Mouse (Mus musculus) forebrain, postnatal 0 days (tissue): ENCODE measurements around the gene Rbpms2. TPM values are rescaled to one million over a fixed set of nuclear protein-coding genes. Genes with fewer than 3 reads are reported as not detected.

Source experiments
- ATAC-seq: fragments of 200-750 bp; cut with Nextera tagmentation; 2 replicates; pipeline ENCODE4 v1.8.0; 2017; ENCODE audit warnings: mild to moderate bottlenecking, moderate library complexity
- DNase-seq: peaks from one replicate; pipeline ENCODE4 v3.0.0-alpha.2; 2015
- H3K27ac ChIP-seq: fragments of 300-500 bp; sonication (generic); 2 replicates; pipeline ENCODE4 v1.5.1; 2014; ENCODE audit warnings: low read depth, mild to moderate bottlenecking, antibody characterized with exemption, low read length, moderate library complexity, mixed read lengths
- H3K27me3 ChIP-seq: fragments of 300-500 bp; sonication (generic); 2 replicates; pipeline ENCODE4 v1.6.1; 2014; ENCODE audit warnings: mild to moderate bottlenecking, low read length, mixed read lengths; ENCODE audit not compliant: insufficient read depth
- H3K36me3 ChIP-seq: fragments of 300-500 bp; sonication (generic); 2 replicates; pipeline ENCODE4 v1.6.1; 2014; ENCODE audit warnings: mild to moderate bottlenecking, moderate library complexity; ENCODE audit not compliant: insufficient read depth
- H3K4me1 ChIP-seq: fragments of 300-500 bp; sonication (generic); 2 replicates; pipeline ENCODE4 v1.6.1; 2014; ENCODE audit warnings: antibody characterized with exemption; ENCODE audit not compliant: insufficient read depth
- H3K4me2 ChIP-seq: fragments of 300-500 bp; sonication (generic); 2 replicates; pipeline ENCODE4 v1.6.1; 2014; ENCODE audit warnings: low read depth, mild to moderate bottlenecking, moderate library complexity
- H3K4me3 ChIP-seq: fragments of 300-500 bp; sonication (generic); 2 replicates; pipeline ENCODE4 v1.5.1; 2014; ENCODE audit warnings: low read depth, low read length, mixed read lengths
- H3K9ac ChIP-seq: fragments of 300-500 bp; sonication (generic); 2 replicates; pipeline ENCODE4 v1.6.1; 2014; ENCODE audit warnings: mild to moderate bottlenecking
- H3K9me3 ChIP-seq: fragments of 300-500 bp; sonication (generic); 2 replicates; pipeline ENCODE4 v1.6.1; 2016; ENCODE audit warnings: low read length
- CTCF ChIP-seq: sonication (generic); IDR thresholded peaks from 2 replicates; pipeline ENCODE4 v1.5.1; 2016; ENCODE audit warnings: antibody characterized with exemption, control low read depth, low read depth
- WGBS: fragments of 180-500 bp; shearing (Covaris S2); extraction: QIAGEN DNeasy Blood & Tissue Kit; methylation state at CpG from one replicate; pipeline ENCODE4 v1.1.7; 2014; 5-methylcytosine and 5-hydroxymethylcytosine counted together
- polyA plus RNA-seq: library from polyadenylated mRNA; unstranded; fragments of >200 nt; fragmentation: Nextera tagmentation; extraction: Ambion mirVana; gene quantifications from 2 replicates; pipeline ENCODE4 v1.2.1, GENCODE M21; 2015
- total RNA-seq: library from RNA; depleted of rRNA; stranded (reverse); fragments of >200 nt; gene quantifications from 2 replicates; pipeline ENCODE4 v1.2.3, GENCODE M21; 2014

The Rbpms2 gene
- total and polyA plus RNA-seq, 2 experiments from 2014 or later, result 1.6 to 3.3 TPM

GRCm38 (mm10) chr9:65605471-65606136 lies 23.8 kb upstream of the Rbpms2 start:
- 8% methylated on average over 9 of the region's 9 CpGs for WGBS
- H3K4me1 ChIP-seq, result no peaks in the 10 kb centered on the region
- no peak overlapping the region for H3K27ac ChIP-seq
- peak overlapping the region; percentile 4; the same call in 1 of the 2 replicates for H3K4me3 ChIP-seq
- DNase-seq (peak; percentile 92), ATAC-seq (peak; percentile 95)
- H3K36me3 ChIP-seq, result no peaks in the 10 kb centered on the region
- H3K4me2 ChIP-seq, result peak overlapping the region; percentile 45
- H3K9me3 ChIP-seq, result no peaks in the 10 kb centered on the region
- TF ChIP-seq CTCF, result peak; percentile 90
- H3K27me3 ChIP-seq, result no peaks in the 10 kb centered on the region
- no peak overlapping the region for H3K9ac ChIP-seq

- no peak overlapping the region for H3K27ac ChIP-seq
- H3K4me3 ChIP-seq, result no peak overlapping the region
- H3K36me3 ChIP-seq, result no peaks in the 10 kb centered on the region
- H3K4me1 ChIP-seq, result no peaks in the 10 kb centered on the region
- DNase-seq, result no peak
- no peaks in the 10 kb centered on the region for H3K9me3 ChIP-seq
- no peak for TF ChIP-seq CTCF
- H3K9ac ChIP-seq, result no peak overlapping the region
- WGBS, result 44% methylated on average over 9 of the region's 9 CpGs
- ATAC-seq, result no peak
- H3K4me2 ChIP-seq, result no peak overlapping the region
- no peaks in the 10 kb centered on the region for H3K27me3 ChIP-seq
Measured at GRCm38 (mm10) chr9:65606321-65607109, 22.9 kb upstream of the Rbpms2 start.

- no peak for TF ChIP-seq CTCF
- Histone ChIP-seq H3K4me1 (no peaks in the 10 kb centered on the region), H3K4me3 (no peak overlapping the region), H3K27ac (no peak overlapping the region), H3K4me2 (no peak overlapping the region), H3K27me3 (no peaks in the 10 kb centered on the region), H3K9ac (no peak overlapping the region), H3K36me3 (no peaks in the 10 kb centered on the region), H3K9me3 (no peaks in the 10 kb centered on the region)
- WGBS, result 24% methylated on average over 2 of the region's 2 CpGs
- no peak for DNase-seq
- ATAC-seq, result no peak
Measured at GRCm38 (mm10) chr9:65607120-65607519, 22.3 kb upstream of the Rbpms2 start.

GRCm38 (mm10) chr9:65611969-65612486 lies 17.4 kb upstream of the Rbpms2 start:
- no peak for DNase-seq
- H3K27me3 ChIP-seq, result no peaks in the 10 kb centered on the region
- TF ChIP-seq CTCF, result no peak
- no peaks in the 10 kb centered on the region for H3K36me3 ChIP-seq
- H3K4me2 ChIP-seq, result no peak overlapping the region
- no peaks in the 10 kb centered on the region for H3K9me3 ChIP-seq
- no peak overlapping the region for H3K9ac ChIP-seq
- H3K4me1 ChIP-seq, result no peaks in the 10 kb centered on the region
- H3K4me3 ChIP-seq, result no peak overlapping the region
- no peak overlapping the region for H3K27ac ChIP-seq
- WGBS, result 91% methylated on average over 5 of the region's 5 CpGs
- no peak for ATAC-seq

GRCm38 (mm10) chr9:65613098-65613497 lies 16.4 kb upstream of the Rbpms2 start:
- Histone ChIP-seq H3K4me1 (no peaks in the 10 kb centered on the region), H3K36me3 (no peaks in the 10 kb centered on the region), H3K4me2 (no peak overlapping the region), H3K27me3 (no peaks in the 10 kb centered on the region), H3K9ac (no peak overlapping the region), H3K4me3 (no peak overlapping the region), H3K9me3 (no peaks in the 10 kb centered on the region), H3K27ac (no peak overlapping the region)
- no peak for DNase-seq
- no peak for TF ChIP-seq CTCF
- WGBS, result 54% methylated on average over 2 of the region's 2 CpGs
- no peak for ATAC-seq

- DNase-seq, result no peak
- no peaks in the 10 kb centered on the region for H3K4me1 ChIP-seq
- no peak overlapping the region for H3K4me3 ChIP-seq
- no peaks in the 10 kb centered on the region for H3K27me3 ChIP-seq
- no peak overlapping the region for H3K9ac ChIP-seq
- WGBS, result 64% methylated on average over 3 of the region's 3 CpGs
- no peaks in the 10 kb centered on the region for H3K36me3 ChIP-seq
- H3K27ac ChIP-seq, result no peak overlapping the region
- ATAC-seq, result no peak
- no peaks in the 10 kb centered on the region for H3K9me3 ChIP-seq
- no peak overlapping the region for H3K4me2 ChIP-seq
- TF ChIP-seq CTCF, result no peak
Measured at GRCm38 (mm10) chr9:65619311-65619710, 10.1 kb upstream of the Rbpms2 start.

GRCm38 (mm10) chr9:65621196-65621595 lies 8.3 kb upstream of the Rbpms2 start:
- H3K9me3 ChIP-seq, result no peaks in the 10 kb centered on the region
- 87% methylated on average over 4 of the region's 4 CpGs for WGBS
- no peak overlapping the region for H3K27ac ChIP-seq
- ATAC-seq (no peak), DNase-seq (no peak)
- H3K27me3 ChIP-seq, result no peaks in the 10 kb centered on the region
- H3K9ac ChIP-seq, result no peak overlapping the region
- H3K4me2 ChIP-seq, result no peak overlapping the region
- H3K36me3 ChIP-seq, result no peaks in the 10 kb centered on the region
- no peaks in the 10 kb centered on the region for H3K4me1 ChIP-seq
- no peak for TF ChIP-seq CTCF
- H3K4me3 ChIP-seq, result no peak overlapping the region
